Mouse (Mus musculus) brain, embryonic 18.5 days (tissue): ENCODE results near the gene Tyw3.
A peak's percentile ranks its signal among the peaks of the same experiment; 100 is the strongest.
"Not testable (repeated sequence)": the region's sequence is repeated elsewhere in the genome, so short reads cannot be mapped to it uniquely, and the experiment has no call there.

Source experiments
- DNase-seq: peaks from one replicate; pipeline ENCODE4 v3.0.0-alpha.2; 2012; ENCODE audit warnings: low read depth, low spot score

The Tyw3 gene

GRCm38 (mm10) chr3:154596934-154597554 is at the start of gene Tyw3:
TSS of gene Tyw3 (minus strand) at chr3:154597104.
- DNase-seq = peak; percentile 91

- no peak for DNase-seq
Measured at GRCm38 (mm10) chr3:154633091-154633490, 36.2 kb upstream of the Tyw3 start.

GRCm38 (mm10) chr3:154631281-154631680 is 34.4 kb upstream of the Tyw3 start:
- not testable (repeated sequence) for DNase-seq

- no peak for DNase-seq
Measured at GRCm38 (mm10) chr3:154628284-154628683, 31.4 kb upstream of the Tyw3 start.

GRCm38 (mm10) chr3:154616106-154616505 is 19.2 kb upstream of the Tyw3 start:
- DNase-seq = no peak

- DNase-seq = no peak
Measured at GRCm38 (mm10) chr3:154615304-154615703, 18.4 kb upstream of the Tyw3 start.

GRCm38 (mm10) chr3:154614771-154615170 is 17.9 kb upstream of the Tyw3 start:
- DNase-seq = no peak

- no peak for DNase-seq
Measured at GRCm38 (mm10) chr3:154611888-154612287, 15.0 kb upstream of the Tyw3 start.

- DNase-seq = no peak
Measured at GRCm38 (mm10) chr3:154607896-154608295, 11.0 kb upstream of the Tyw3 start.

GRCm38 (mm10) chr3:154604871-154605270 is 8.0 kb upstream of the Tyw3 start:
- no peak for DNase-seq

- no peak for DNase-seq
Measured at GRCm38 (mm10) chr3:154602141-154602540, 5.2 kb upstream of the Tyw3 start.

- DNase-seq = no peak
Measured at GRCm38 (mm10) chr3:154597561-154597960, 657 bp upstream of the Tyw3 start.

- peak; percentile 66 for DNase-seq
Measured at GRCm38 (mm10) chr3:154596488-154596933, 393 bp downstream of the Tyw3 start, which contains the start of gene Cryz. TSS of gene Cryz (plus strand) at chr3:154596711.

- DNase-seq = no peak
Measured at GRCm38 (mm10) chr3:154594156-154594555, 2.7 kb downstream of the Tyw3 start.

GRCm38 (mm10) chr3:154593596-154593995 is 3.3 kb downstream of the Tyw3 start:
- no peak for DNase-seq

GRCm38 (mm10) chr3:154591621-154592020 is 5.3 kb downstream of the Tyw3 start:
- DNase-seq = no peak

GRCm38 (mm10) chr3:154590971-154591370 is 5.9 kb downstream of the Tyw3 start:
- no peak for DNase-seq

- DNase-seq = no peak
Measured at GRCm38 (mm10) chr3:154584351-154584750, 12.6 kb downstream of the Tyw3 start.

- DNase-seq = no peak
Measured at GRCm38 (mm10) chr3:154577895-154578294, 19.0 kb downstream of the Tyw3 start.

GRCm38 (mm10) chr3:154573666-154574065 is 23.2 kb downstream of the Tyw3 start:
- no peak for DNase-seq

GRCm38 (mm10) chr3:154572341-154572972 is 24.4 kb downstream of the Tyw3 start:
- peak; percentile 42 for DNase-seq

- no peak for DNase-seq
Measured at GRCm38 (mm10) chr3:154570786-154571185, 26.1 kb downstream of the Tyw3 start.

- DNase-seq = no peak
Measured at GRCm38 (mm10) chr3:154570029-154570575, 26.8 kb downstream of the Tyw3 start.
